Mouse (Mus musculus): ENCODE data around the gene Prdx1.
A peak's percentile ranks its signal among the peaks of the same experiment; 100 is the strongest.

The Prdx1 gene

GRCm38 (mm10) chr4:116731077-116731476, 45.7 kb downstream of the Prdx1 start:
- no peak for DNase-seq

- peak; percentile 58 to 65 for DNase-seq
Observed at GRCm38 (mm10) chr4:116732355-116732754, 47.0 kb downstream of the Prdx1 start.

GRCm38 (mm10) chr4:116734996-116735395, 49.7 kb downstream of the Prdx1 start:
- no peak for DNase-seq

GRCm38 (mm10) chr4:116738972-116739751, 53.8 kb downstream of the Prdx1 start:
- no peak for DNase-seq

- DNase-seq = no peak
Observed at GRCm38 (mm10) chr4:116749750-116750149, 64.4 kb downstream of the Prdx1 start.
